Mouse (Mus musculus) heart, adult 2 months (tissue): ENCODE results near the gene Kif24.
A peak's percentile ranks its signal among the peaks of the same experiment; 100 is the strongest.

ENCODE experiments used
- CTCF ChIP-seq: fragments of 200-600 bp; IDR thresholded peaks from 2 replicates; pipeline ENCODE4 v1.8.1; 2022; ENCODE audit warnings: antibody characterized with exemption, mild to moderate bottlenecking, moderate library complexity
- EP300 ChIP-seq: fragments of 200-500 bp; IDR thresholded peaks from 2 replicates; pipeline ENCODE4 v1.6.1; 2011; ENCODE audit warnings: low read depth, low read length, control low read depth; ENCODE audit not compliant: insufficient read depth
- POLR2A ChIP-seq: fragments of 200-500 bp; IDR thresholded peaks from 2 replicates; pipeline ENCODE4 v1.6.1; 2011; ENCODE audit warnings: mild to moderate bottlenecking, low read depth, low read length, control low read depth; ENCODE audit not compliant: insufficient read depth

- peak; percentile 83 for TF ChIP-seq CTCF
- TF ChIP-seq POLR2A = no peak
- 0 out of 2 replicates have a peak, but pooled peaks have one; percentile 37 for TF ChIP-seq EP300
Observed at GRCm38 (mm10) chr4:41468396-41469080, 3.9 kb upstream of the Kif24 start.
